Mouse (Mus musculus): Measurements from ENCODE around the gene Selplg. TPM values are rescaled to one million over a fixed set of nuclear protein-coding genes. Genes with fewer than 3 reads are reported as not detected.

The Selplg gene
- total RNA-seq, 2 experiments from 2014 or later, result 6.6 to 6.9 TPM

- peak; percentile 95 for DNase-seq
These were observed 22.1 kb upstream of the Selplg start for GRCm38 (mm10) chr5:113854494-113854893.

GRCm38 (mm10) chr5:113853541-113853940 lies 21.1 kb upstream of the Selplg start:
- no peak for DNase-seq

- DNase-seq, result no peak
These were observed 20.0 kb upstream of the Selplg start for GRCm38 (mm10) chr5:113852463-113852862.

- no peak for DNase-seq
These were observed 18.3 kb upstream of the Selplg start for GRCm38 (mm10) chr5:113850680-113851230.

- DNase-seq, result peak; percentile 56
These were observed 15.2 kb upstream of the Selplg start for GRCm38 (mm10) chr5:113847636-113848035.

- DNase-seq, result no peak
These were observed 14.2 kb upstream of the Selplg start for GRCm38 (mm10) chr5:113846656-113847055.

- DNase-seq, result no peak
These were observed 13.2 kb upstream of the Selplg start for GRCm38 (mm10) chr5:113845627-113846026.

GRCm38 (mm10) chr5:113844721-113845120 lies 12.3 kb upstream of the Selplg start:
- DNase-seq, result peak; percentile 83

- no peak for DNase-seq
These were observed 11.7 kb upstream of the Selplg start for GRCm38 (mm10) chr5:113844106-113844505.

- no peak for DNase-seq
These were observed 10.5 kb upstream of the Selplg start for GRCm38 (mm10) chr5:113842906-113843305.

- DNase-seq, result no peak
These were observed 9.8 kb upstream of the Selplg start for GRCm38 (mm10) chr5:113842244-113842643.

GRCm38 (mm10) chr5:113841243-113842225 lies 9.1 kb upstream of the Selplg start:
- DNase-seq, result no peak

GRCm38 (mm10) chr5:113840443-113840842 lies 8.0 kb upstream of the Selplg start:
- DNase-seq, result no peak

- DNase-seq, result no peak
These were observed 4.5 kb upstream of the Selplg start for GRCm38 (mm10) chr5:113836961-113837360.

GRCm38 (mm10) chr5:113833316-113833947 lies 988 bp upstream of the Selplg start:
- no peak for DNase-seq

- DNase-seq, result no peak
These were observed 703 bp downstream of the Selplg start for GRCm38 (mm10) chr5:113831741-113832140.

- no peak for DNase-seq
These were observed 1.6 kb downstream of the Selplg start for GRCm38 (mm10) chr5:113830796-113831195.

- no peak for DNase-seq
These were observed 2.2 kb downstream of the Selplg start for GRCm38 (mm10) chr5:113830292-113830643.

- no peak for DNase-seq
These were observed 2.7 kb downstream of the Selplg start for GRCm38 (mm10) chr5:113829566-113830291.

GRCm38 (mm10) chr5:113828481-113828880 lies 4.0 kb downstream of the Selplg start:
- no peak for DNase-seq

- DNase-seq, result no peak
These were observed 4.4 kb downstream of the Selplg start for GRCm38 (mm10) chr5:113827991-113828411.

- no peak for DNase-seq
These were observed 5.8 kb downstream of the Selplg start for GRCm38 (mm10) chr5:113826619-113827018.
